ENCODE assay signal across 9 mouse cellular contexts in the genomic region with DNA sequence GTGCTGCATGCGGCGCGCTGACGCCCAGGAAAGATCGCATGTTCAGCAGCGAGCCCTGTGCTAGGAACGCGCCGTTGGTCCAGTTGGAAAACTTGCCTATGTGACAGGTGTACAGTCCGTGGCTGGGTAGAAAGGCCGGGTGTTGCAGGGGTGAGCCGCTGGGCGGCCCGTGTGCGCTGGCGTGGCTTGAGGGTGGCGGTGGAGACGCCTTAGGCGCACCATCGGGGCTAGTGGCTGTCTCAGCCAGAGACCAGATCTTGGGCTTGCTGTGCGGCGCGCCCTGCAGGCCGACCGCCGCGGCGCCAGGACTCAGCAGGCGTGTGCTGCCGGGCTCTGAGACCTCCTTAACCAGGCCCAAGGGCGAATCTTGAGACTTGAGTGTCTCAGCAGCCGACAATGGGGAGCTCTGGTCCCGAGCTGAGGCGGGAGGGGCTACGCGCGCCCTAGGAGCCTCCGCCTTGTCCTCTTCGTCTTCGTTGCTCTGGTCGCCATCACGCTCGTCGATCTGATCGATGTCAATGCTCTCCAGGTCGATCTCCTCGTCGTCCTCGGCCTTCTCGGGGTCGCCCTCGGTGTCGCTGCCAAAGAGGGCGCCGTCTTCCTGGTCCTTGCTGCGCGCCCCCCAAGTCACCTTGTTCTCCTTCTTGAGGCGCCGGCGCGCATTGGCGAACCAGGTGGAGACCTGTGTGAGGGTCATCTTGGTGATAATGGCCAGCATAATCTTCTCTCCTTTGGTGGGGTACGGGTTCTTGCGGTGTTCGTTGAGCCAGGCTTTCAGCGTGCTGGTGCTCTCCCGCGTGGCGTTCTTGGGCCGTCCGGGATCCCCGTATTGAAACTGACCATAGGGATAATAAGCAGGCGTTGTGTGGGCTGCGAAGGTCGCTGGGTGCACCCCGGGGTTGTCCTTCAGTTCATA. TPM values are rescaled to one million over a fixed set of nuclear protein-coding genes. Genes with fewer than 3 reads are reported as not detected.
DNase-seq lines count a peak whose midpoint lies in the region; ATAC-seq and TF ChIP-seq lines count a peak whose summit lies in the region.
"Had no signal": no experiment of that assay in that cellular context is flagged by ENCODE, and none has a peak within 500 bp of the region (broad histone marks: within the 10 kb centered on the region; RNA-seq: fewer than 3 reads in every experiment).

No protein-coding gene starts in this region.

- ATAC-seq in lung, embryonic 14.5 days (ENCODE audit: insufficient read depth) = peak; percentile 18; the same call in 1 of the 2 replicates
- no peak for ATAC-seq in heart, embryonic 15.5 days (replicated peaks; ENCODE audit: insufficient number of reproducible peaks, insufficient read depth, low FRiP score, low read depth)
- no peak for ATAC-seq in limb, embryonic 15.5 days (ENCODE audit: insufficient number of reproducible peaks, low FRiP score, low TSS enrichment, low read depth)
- ATAC-seq in stomach, postnatal 0 days (ENCODE audit: low FRiP score, low TSS enrichment) = peak; percentile 57

- no peaks in the 10 kb centered on the region for H3K9me3 ChIP-seq in lung, embryonic 14.5 days (ENCODE audit: low read depth, low read length)
- H3K9me3 ChIP-seq in heart, embryonic 15.5 days (replicated peaks) = no peaks in the 10 kb centered on the region
- H3K9me3 ChIP-seq in limb, embryonic 15.5 days = no peaks in the 10 kb centered on the region
- no peaks in the 10 kb centered on the region for H3K9me3 ChIP-seq in stomach, postnatal 0 days (ENCODE audit: control insufficient read depth, low read length)

- 2% methylated on average over 76 of the region's 76 CpGs for WGBS in lung, embryonic 14.5 days
- WGBS in heart, embryonic 15.5 days = 6% methylated on average over 76 of the region's 76 CpGs
- 6% methylated on average over 76 of the region's 76 CpGs for WGBS in limb, embryonic 15.5 days
- WGBS in stomach, postnatal 0 days = 7% methylated on average over 76 of the region's 76 CpGs

- no peak for TF ChIP-seq EP300 in stomach, postnatal 0 days (optimal IDR thresholded peaks at IDR 0.05)

- H3K4me3 ChIP-seq in lung, embryonic 14.5 days (ENCODE audit: low read depth, low read length) = peak overlapping the region; percentile 59
- peak overlapping the region; percentile 61 for H3K4me3 ChIP-seq in heart, embryonic 15.5 days
- peak overlapping the region; percentile 60 for H3K4me3 ChIP-seq in limb, embryonic 15.5 days
- H3K4me3 ChIP-seq in stomach, postnatal 0 days (ENCODE audit: low read depth, low read length) = 0 out of 2 replicates have a peak overlapping the region, but pooled peaks have one; percentile 8

- peak overlapping the region; percentile 87 for H3K9ac ChIP-seq in lung, embryonic 14.5 days
- peak overlapping the region; percentile 18; the same call in 1 of the 2 replicates for H3K9ac ChIP-seq in heart, embryonic 15.5 days
- H3K9ac ChIP-seq in limb, embryonic 15.5 days = 0 out of 2 replicates have a peak overlapping the region, but pooled peaks have one; percentile 10
- H3K9ac ChIP-seq in stomach, postnatal 0 days (ENCODE audit: low read length) = no peak overlapping the region

- TF ChIP-seq CTCF in lung, embryonic 14.5 days (IDR thresholded peaks at IDR 0.05; ENCODE audit: low read depth) = peak; percentile 11; the same call in 1 of the 2 replicates
- peak; percentile 57 for TF ChIP-seq CTCF in stomach, postnatal 0 days (IDR thresholded peaks at IDR 0.05; ENCODE audit: low read depth)

- no peaks in the 10 kb centered on the region for H3K4me1 ChIP-seq in lung, embryonic 14.5 days (ENCODE audit: insufficient read depth)
- H3K4me1 ChIP-seq in heart, embryonic 15.5 days (replicated peaks) = peaks cover 27% of the 10 kb centered on the region
- peaks cover 47% of the 10 kb centered on the region for H3K4me1 ChIP-seq in limb, embryonic 15.5 days
- H3K4me1 ChIP-seq in stomach, postnatal 0 days (replicated peaks; ENCODE audit: control insufficient read depth, insufficient read depth) = no peaks in the 10 kb centered on the region

- peak overlapping the region; percentile 62 for H3K4me2 ChIP-seq in lung, embryonic 14.5 days
- H3K4me2 ChIP-seq in heart, embryonic 15.5 days = peak overlapping the region; percentile 57
- H3K4me2 ChIP-seq in limb, embryonic 15.5 days = peak overlapping the region; percentile 41
- H3K4me2 ChIP-seq in stomach, postnatal 0 days (replicated peaks; ENCODE audit: low read depth) = peak overlapping the region; percentile 35

- H3K27me3 ChIP-seq in lung, embryonic 14.5 days (ENCODE audit: insufficient read depth, low read length) = peaks cover 91% of the 10 kb centered on the region
- H3K27me3 ChIP-seq in heart, embryonic 15.5 days = peaks cover 95% of the 10 kb centered on the region
- peaks cover 87% of the 10 kb centered on the region for H3K27me3 ChIP-seq in limb, embryonic 15.5 days
- H3K27me3 ChIP-seq in stomach, postnatal 0 days (ENCODE audit: control insufficient read depth, insufficient read depth, low read length) = peaks cover 37% of the 10 kb centered on the region; the same call in 1 of the 2 replicates

- peak overlapping the region; percentile 69 for H3K27ac ChIP-seq in lung, embryonic 14.5 days (ENCODE audit: low read depth)
- H3K27ac ChIP-seq in heart, embryonic 15.5 days = no peak overlapping the region
- H3K27ac ChIP-seq in limb, embryonic 15.5 days = peak overlapping the region; percentile 38; the same call in 1 of the 2 replicates
- no peak overlapping the region for H3K27ac ChIP-seq in stomach, postnatal 0 days (replicated peaks)

- peak; percentile 54 for DNase-seq in lung, embryonic 14.5 days
- no peak for DNase-seq in lung, postnatal 25 days (ENCODE audit: low spot score)
- peak; percentile 24 for DNase-seq in stomach, postnatal 0 days (ENCODE audit: low spot score)
- DNase-seq in adrenal gland, adult 2 months = no peak
- DNase-seq in left cerebral cortex, adult 18-20 months (ENCODE audit: low spot score in 2 of 2) = no peak
- no peak for DNase-seq in spleen, postnatal 36 days (ENCODE audit: low spot score in 2 of 2)

- peaks cover 15% of the 10 kb centered on the region; the same call in 1 of the 2 replicates for H3K36me3 ChIP-seq in lung, embryonic 14.5 days (ENCODE audit: insufficient read depth)
- H3K36me3 ChIP-seq in heart, embryonic 15.5 days = no peaks in the 10 kb centered on the region
- H3K36me3 ChIP-seq in limb, embryonic 15.5 days = no peaks in the 10 kb centered on the region
- H3K36me3 ChIP-seq in stomach, postnatal 0 days (ENCODE audit: control insufficient read depth, insufficient read depth, low read length) = no peaks in the 10 kb centered on the region

RNA-seq across cellular contexts. Expression of a gene that starts 3.9 kb away (rescaled TPM):
- polyA plus RNA-seq in lung, embryonic 14.5 days (2014; fragmentation: Nextera tagmentation; extraction: Ambion mirVana) = 8.7 and 10.0 TPM in 2 replicates
- polyA plus RNA-seq in heart, embryonic 15.5 days (2015; fragmentation: Nextera tagmentation; extraction: Ambion mirVana) = 1.9 and 2.0 TPM in 2 replicates
- 3.3 and 6.5 TPM in 2 replicates for polyA plus RNA-seq in limb, embryonic 15.5 days (2015; fragmentation: Nextera tagmentation; extraction: Ambion mirVana)
- polyA plus RNA-seq in stomach, postnatal 0 days (2015; fragmentation: Nextera tagmentation; extraction: Ambion mirVana) = 0.76 and 0.84 TPM in 2 replicates
- not detected for total RNA-seq in adrenal gland, adult 2 months (2021)
- 0.25 TPM in 1 of 2 replicates, not detected in the other for polyA plus RNA-seq in adrenal gland, adult 2 months (2012; rRNA removed)
- under 1 TPM; 0.37 to 0.49 TPM for total RNA-seq in left cerebral cortex, adult 18-20 months (2021)
- polyA plus RNA-seq: testis, adult 2 months had no signal

Comparison
In these comparisons a context has a peak if more than half of its experiments do, and no peak if none do; other contexts are left out.
1. DNase-seq: peak in lung, embryonic 14.5 days (single experiment) and stomach, postnatal 0 days (single experiment); none in lung, postnatal 25 days (single experiment), adrenal gland, adult 2 months (single experiment), left cerebral cortex, adult 18-20 months (0 of 2) and spleen, postnatal 36 days (0 of 2).
2. ATAC-seq: peak in lung, embryonic 14.5 days (single experiment) and stomach, postnatal 0 days (single experiment); none in heart, embryonic 15.5 days (single experiment) and limb, embryonic 15.5 days (single experiment).
3. H3K27ac ChIP-seq: peak in lung, embryonic 14.5 days (single experiment) and limb, embryonic 15.5 days (single experiment); none in heart, embryonic 15.5 days (single experiment) and stomach, postnatal 0 days (single experiment).
4. H3K4me3 ChIP-seq: peak in every context shown above with its lines; median percentile 61 in heart, embryonic 15.5 days; 60 in limb, embryonic 15.5 days; 59 in lung, embryonic 14.5 days; 8 in stomach, postnatal 0 days.
5. Peak in every context shown above with its lines, with median percentiles within 50 percentile points of each other: H3K4me2 ChIP-seq.